ENCODE assay signal across 8 mouse cellular contexts in genomic region chr17:80833355-80834175, GRCm38 (mm10).
DNase-seq lines count a peak whose midpoint lies in the region; ATAC-seq and TF ChIP-seq lines count a peak whose summit lies in the region.
"Had no signal": no experiment of that assay in that cellular context is flagged by ENCODE, and none has a peak within 500 bp of the region (broad histone marks: within the 10 kb centered on the region; RNA-seq: fewer than 3 reads in every experiment).

No protein-coding gene starts in this region.

- no peak overlapping the region for H3K9ac ChIP-seq in liver, embryonic 16.5 days (ENCODE audit: low read depth, low read length)
- no peak overlapping the region for H3K9ac ChIP-seq in liver, embryonic 12.5 days

- H3K27ac ChIP-seq in liver, embryonic 16.5 days (ENCODE audit: low read length), result no peak overlapping the region
- no peak overlapping the region for H3K27ac ChIP-seq in liver, embryonic 12.5 days
- peak overlapping the region; percentile 87 for H3K27ac ChIP-seq in kidney, adult 2 months (ENCODE audit: insufficient read depth, low read depth, low read length)
- H3K27ac ChIP-seq in thymus, adult 2 months (ENCODE audit: control insufficient read depth, insufficient read depth, low read length), result no peak overlapping the region

- peak; percentile 56; the same call in 1 of the 2 replicates for ATAC-seq in liver, embryonic 16.5 days (ENCODE audit: low read depth)
- ATAC-seq in liver, embryonic 12.5 days, result no peak
- peak; percentile 53 for ATAC-seq in megakaryocyte, adult 5-6 weeks (ENCODE audit: poor library complexity, severe bottlenecking)

- TF ChIP-seq CTCF in kidney, adult 2 months (conservative IDR thresholded peaks at IDR 0.05; ENCODE audit: insufficient read depth, insufficient read length, low read depth, low read length), result no peak
- no peak for TF ChIP-seq CTCF in thymus, adult 2 months (IDR thresholded peaks at IDR 0.05; ENCODE audit: borderline replicate concordance, control insufficient read depth, extremely low read depth, insufficient read depth, low read length, poor library complexity)

- H3K4me3 ChIP-seq in liver, embryonic 16.5 days (ENCODE audit: low read depth, low read length), result no peak overlapping the region
- no peak overlapping the region for H3K4me3 ChIP-seq in liver, embryonic 12.5 days
- H3K4me3 ChIP-seq in kidney, adult 2 months (ENCODE audit: insufficient read depth, low read depth, low read length), result no peak overlapping the region
- no peak overlapping the region for H3K4me3 ChIP-seq in thymus, adult 2 months (ENCODE audit: control insufficient read depth, insufficient read depth, low read length)

- no peaks in the 10 kb centered on the region for H3K4me1 ChIP-seq in liver, embryonic 16.5 days (ENCODE audit: control insufficient read depth, low read depth, low read length)
- no peaks in the 10 kb centered on the region; the same call in 1 of the 2 replicates for H3K4me1 ChIP-seq in liver, embryonic 12.5 days
- peaks cover 6% of the 10 kb centered on the region; the same call in 1 of the 2 replicates for H3K4me1 ChIP-seq in kidney, adult 2 months (ENCODE audit: control insufficient read depth, insufficient read depth, low read length)
- peaks cover 4% of the 10 kb centered on the region; the same call in 1 of the 2 replicates for H3K4me1 ChIP-seq in thymus, adult 2 months (replicated peaks; ENCODE audit: control insufficient read depth, insufficient read depth, low read length)

- intact Hi-C loops in left cerebral cortex, postnatal 14 days (cut with DNase I), result no loop called here

- peak overlapping the region; percentile 29; the same call in 1 of the 2 replicates for H3K4me2 ChIP-seq in liver, embryonic 16.5 days (ENCODE audit: low read depth, low read length)
- no peak overlapping the region for H3K4me2 ChIP-seq in liver, embryonic 12.5 days

- no peaks in the 10 kb centered on the region for H3K27me3 ChIP-seq in liver, embryonic 16.5 days (ENCODE audit: control insufficient read depth, insufficient read depth, low read depth, low read length)
- H3K27me3 ChIP-seq in liver, embryonic 12.5 days (replicated peaks), result no peaks in the 10 kb centered on the region
- no peaks in the 10 kb centered on the region for H3K27me3 ChIP-seq in kidney, adult 2 months (replicated peaks; ENCODE audit: control insufficient read depth, insufficient read depth, low read length)
- no peaks in the 10 kb centered on the region for H3K27me3 ChIP-seq in thymus, adult 2 months (ENCODE audit: control insufficient read depth, insufficient read depth, low read length)

- no peaks in the 10 kb centered on the region for H3K36me3 ChIP-seq in liver, embryonic 16.5 days (ENCODE audit: control insufficient read depth, insufficient read depth)
- no peaks in the 10 kb centered on the region for H3K36me3 ChIP-seq in liver, embryonic 12.5 days
- no peaks in the 10 kb centered on the region for H3K36me3 ChIP-seq in kidney, adult 2 months (ENCODE audit: control insufficient read depth, insufficient read depth, low read length)
- no peaks in the 10 kb centered on the region for H3K36me3 ChIP-seq in thymus, adult 2 months (ENCODE audit: control insufficient read depth, insufficient read depth, low read length)

- 33% methylated on average over 10 of the region's 10 CpGs for WGBS in liver, embryonic 16.5 days (ENCODE audit: insufficient replicate concordance)
- WGBS in liver, embryonic 12.5 days (ENCODE audit: insufficient replicate concordance), result 28% methylated on average over 10 of the region's 10 CpGs
- WGBS in kidney, adult 2 months, result 23% methylated on average over 10 of the region's 10 CpGs
- WGBS in thymus, adult 2 months, result 48% methylated on average over 10 of the region's 10 CpGs

- DNase-seq in brain, adult 2 months (ENCODE audit: low read depth, low spot score), result peak; percentile 32
- peak; percentile 52 for DNase-seq in kidney, adult 2 months
- DNase-seq in thymus, adult 2 months, result no peak
- no peak for DNase-seq in left cerebral cortex, postnatal 14 days (ENCODE audit: low spot score in 2 of 2)
- DNase-seq: cerebellum, adult 8-10 months had no signal

- TF ChIP-seq POLR2A in kidney, adult 2 months (IDR thresholded peaks at IDR 0.05; ENCODE audit: low read depth, low read length), result no peak
- TF ChIP-seq POLR2A in thymus, adult 2 months (IDR thresholded peaks at IDR 0.05; ENCODE audit: control insufficient read depth, extremely low read depth, insufficient read depth, low read length, poor library complexity), result no peak

- H3K9me3 ChIP-seq in liver, embryonic 16.5 days (replicated peaks; ENCODE audit: control insufficient read depth, low read length), result no peaks in the 10 kb centered on the region
- no peaks in the 10 kb centered on the region for H3K9me3 ChIP-seq in liver, embryonic 12.5 days (replicated peaks)

Comparison
In these comparisons a context has a peak if more than half of its experiments do, and no peak if none do; other contexts are left out.
1. DNase-seq: peak in brain, adult 2 months (single experiment) and kidney, adult 2 months (single experiment); none in thymus, adult 2 months (single experiment) and left cerebral cortex, postnatal 14 days (0 of 2).